Mouse (Mus musculus): ENCODE measurements around the gene Il4ra.

GRCm38 (mm10) chr7:125568888-125569287 lies 17.0 kb downstream of the Il4ra start:
- no peak for TF ChIP-seq EP300 (IDR thresholded peaks at IDR 0.05; ENCODE audit: low read length)
- TF ChIP-seq POLR2AphosphoS2 (IDR thresholded peaks at IDR 0.05; ENCODE audit: low read depth, low read length): no peak
- no peak for TF ChIP-seq JUN (IDR thresholded peaks at IDR 0.05; ENCODE audit: insufficient read depth, low read depth, low read length)
- TF ChIP-seq MAX (IDR thresholded peaks at IDR 0.05; ENCODE audit: low read length): no peak
- TF ChIP-seq USF1 (IDR thresholded peaks at IDR 0.05; ENCODE audit: low read depth, low read length): no peak
- no peak for TF ChIP-seq CTCF (conservative IDR thresholded peaks at IDR 0.05 in 1 of 2, IDR thresholded peaks at IDR 0.05 in 1 of 2; ENCODE audit: low read depth in 2 of 2, low read length in 2 of 2)
- no peak for TF ChIP-seq POLR2A (IDR thresholded peaks at IDR 0.05; ENCODE audit: low read depth, low read length)
- TF ChIP-seq HCFC1 (IDR thresholded peaks at IDR 0.05; ENCODE audit: low read depth, low read length): no peak
